Mouse (Mus musculus) stomach, postnatal 0 days (tissue): ENCODE measurements at regions not wholly inside any gene's neighbourhood (a gene's known extent, or its start where the extent isn't known, plus 50 kb on each side); places are given as distances from the start of the nearest gene placed in this dataset.

Source experiments
- ATAC-seq: fragments of 200-750 bp; cut with Nextera tagmentation; 2 replicates; pipeline ENCODE4 v1.8.0; 2017; ENCODE audit not compliant: low FRiP score, low TSS enrichment
- DNase-seq: peaks from one replicate; pipeline ENCODE4 v3.0.0-alpha.2; 2016; ENCODE audit warnings: low spot score
- H3K27ac ChIP-seq: fragments of 300-500 bp; sonication (generic); replicated peaks from 2 replicates; pipeline ENCODE4 v1.5.1; 2014; ENCODE audit warnings: mild to moderate bottlenecking, control low read depth
- H3K27me3 ChIP-seq: fragments of 300-500 bp; sonication (generic); 2 replicates; pipeline ENCODE4 v1.6.1; 2014; ENCODE audit warnings: low read length; ENCODE audit not compliant: control insufficient read depth, insufficient read depth
- H3K36me3 ChIP-seq: fragments of 300-500 bp; sonication (generic); 2 replicates; pipeline ENCODE4 v1.6.1; 2014; ENCODE audit warnings: low read length, mixed read lengths; ENCODE audit not compliant: control insufficient read depth, insufficient read depth
- H3K4me1 ChIP-seq: fragments of 300-500 bp; sonication (generic); replicated peaks from 2 replicates; pipeline ENCODE4 v1.6.1; 2014; ENCODE audit warnings: antibody characterized with exemption; ENCODE audit not compliant: control insufficient read depth, insufficient read depth
- H3K4me2 ChIP-seq: fragments of 300-500 bp; sonication (generic); replicated peaks from 2 replicates; pipeline ENCODE4 v1.6.1; 2014; ENCODE audit warnings: low read depth, mild to moderate bottlenecking, control low read depth, moderate library complexity
- H3K4me3 ChIP-seq: fragments of 300-500 bp; sonication (generic); 2 replicates; pipeline ENCODE4 v1.5.1; 2014; ENCODE audit warnings: low read depth, low read length, control low read depth
- H3K9ac ChIP-seq: fragments of 300-500 bp; sonication (generic); 2 replicates; pipeline ENCODE4 v1.6.1; 2014; ENCODE audit warnings: mild to moderate bottlenecking, low read length, control low read depth, mixed read lengths
- H3K9me3 ChIP-seq: fragments of 300-500 bp; sonication (generic); 2 replicates; pipeline ENCODE4 v1.6.1; 2016; ENCODE audit warnings: low read length; ENCODE audit not compliant: control insufficient read depth
- CTCF ChIP-seq: IDR thresholded peaks from 2 replicates; pipeline ENCODE4 v1.5.1; 2016; ENCODE audit warnings: antibody characterized with exemption, low read depth, mild to moderate bottlenecking, moderate library complexity
- EP300 ChIP-seq: optimal IDR thresholded peaks from 2 replicates; pipeline ENCODE3; 2016; ENCODE audit warnings: antibody characterized with exemption
- WGBS: fragments of 180-500 bp; shearing (Covaris S2); extraction: QIAGEN DNeasy Blood & Tissue Kit; methylation state at CpG from one replicate; pipeline ENCODE4 v1.1.7; 2014; 5-methylcytosine and 5-hydroxymethylcytosine counted together

DNA sequence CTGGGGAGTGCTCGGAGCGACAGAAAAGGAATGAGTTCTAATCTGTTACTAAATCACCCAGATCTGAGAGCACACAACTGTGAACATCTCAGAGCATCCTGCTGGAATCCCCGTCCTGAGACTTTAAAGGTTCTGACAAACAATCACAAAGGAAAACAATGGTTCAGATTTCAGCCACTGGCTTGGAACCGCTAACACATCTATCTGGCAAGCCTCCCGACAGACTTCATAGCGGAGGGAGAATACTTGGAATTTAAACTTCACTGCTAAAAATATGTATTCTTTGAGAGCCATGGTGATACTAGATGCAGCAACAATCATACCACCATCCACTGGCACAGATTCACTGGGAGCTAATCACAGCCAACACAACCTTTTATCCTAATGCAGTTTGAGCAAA is 615.2 kb downstream of the Insc start:
- DNase-seq = no peak

DNA sequence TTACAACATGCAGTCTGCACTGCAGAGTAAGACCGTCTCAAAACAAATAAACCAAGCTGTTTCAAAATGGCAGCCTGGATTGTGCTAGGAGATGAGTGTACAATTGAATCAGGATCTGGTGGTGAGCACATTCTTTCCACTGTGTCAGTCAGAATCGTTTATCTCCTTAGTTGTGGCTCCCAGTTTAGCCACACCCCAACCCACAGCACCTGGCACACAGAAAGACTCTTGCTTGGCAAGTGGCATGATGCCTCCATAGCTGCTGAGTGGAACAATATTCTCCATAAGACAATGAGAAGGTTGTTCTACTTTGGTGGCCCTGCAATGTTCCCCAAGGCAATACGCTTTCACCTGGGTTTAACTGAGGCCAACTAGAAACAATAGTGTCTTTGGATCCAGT is 616.6 kb downstream of the Insc start:
- DNase-seq (no peak), ATAC-seq (no peak)
- Histone ChIP-seq H3K9ac (no peak overlapping the region), H3K27ac (no peak overlapping the region), H3K9me3 (no peaks in the 10 kb centered on the region), H3K27me3 (no peaks in the 10 kb centered on the region), H3K4me2 (no peak overlapping the region), H3K4me3 (no peak overlapping the region), H3K36me3 (no peaks in the 10 kb centered on the region), H3K4me1 (no peaks in the 10 kb centered on the region)
- TF ChIP-seq CTCF (no peak), EP300 (no peak)
- WGBS = 79% methylated on average over 3 of the region's 3 CpGs

More for the DNA sequence above, 615.2 kb downstream of the Insc start:
- no peak overlapping the region for H3K4me3 ChIP-seq
- H3K36me3 ChIP-seq = no peaks in the 10 kb centered on the region
- no peak for ATAC-seq
- no peak overlapping the region for H3K4me2 ChIP-seq
- no peak overlapping the region for H3K9ac ChIP-seq
- no peaks in the 10 kb centered on the region for H3K9me3 ChIP-seq
- WGBS = 58% methylated on average over 6 of the region's 6 CpGs
- H3K27ac ChIP-seq = no peak overlapping the region
- H3K27me3 ChIP-seq = no peaks in the 10 kb centered on the region
- no peaks in the 10 kb centered on the region for H3K4me1 ChIP-seq
- no peak for TF ChIP-seq CTCF
- no peak for TF ChIP-seq EP300

DNA sequence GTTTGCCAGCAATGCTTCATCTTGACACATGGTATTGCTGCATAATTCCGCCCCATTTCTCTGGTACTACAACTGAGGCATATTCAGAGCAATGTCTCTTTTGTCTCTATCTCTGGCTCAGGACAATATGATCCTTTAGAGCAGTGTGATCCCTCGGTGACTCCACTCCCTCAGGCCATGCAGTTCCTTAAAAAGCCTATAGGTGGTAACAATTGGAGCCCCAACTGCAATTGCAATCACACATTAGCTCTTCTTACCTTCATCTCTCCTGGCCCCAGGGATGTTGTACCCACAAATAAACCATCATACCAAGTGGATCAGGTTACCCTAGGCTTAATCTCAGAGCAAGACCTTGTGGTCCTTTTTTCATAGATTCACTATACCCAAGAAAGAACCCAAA is 618.6 kb downstream of the Insc start:
- Histone ChIP-seq H3K27me3 (no peaks in the 10 kb centered on the region), H3K9me3 (no peaks in the 10 kb centered on the region), H3K9ac (no peak overlapping the region), H3K27ac (no peak overlapping the region), H3K4me2 (no peak overlapping the region), H3K4me3 (no peak overlapping the region), H3K4me1 (no peaks in the 10 kb centered on the region), H3K36me3 (no peaks in the 10 kb centered on the region)
- ATAC-seq (no peak), DNase-seq (no peak)
- TF ChIP-seq CTCF (peak; percentile 9; the same call in 1 of the 2 replicates), EP300 (no peak)
- 82% methylated on average over 2 of the region's 2 CpGs for WGBS

DNA sequence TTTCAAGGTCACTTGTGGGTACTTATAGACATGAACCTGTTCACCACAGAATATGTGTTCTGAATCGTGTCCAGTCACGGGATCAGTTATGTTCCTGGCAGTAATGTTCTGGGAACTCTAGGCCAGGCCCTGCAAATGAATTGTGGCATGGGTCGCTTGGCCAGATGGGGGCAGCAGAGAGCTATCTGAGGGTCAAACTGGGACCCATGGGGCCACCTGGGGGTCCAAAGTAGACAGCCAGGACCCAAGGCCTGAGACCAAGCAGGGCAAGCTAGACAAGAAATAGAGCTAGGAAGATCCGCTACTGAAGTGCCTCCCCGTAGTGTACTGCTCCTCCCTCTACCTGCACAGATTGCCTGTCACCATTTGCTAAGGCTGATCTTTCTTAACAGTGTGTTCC is 623.4 kb downstream of the Insc start:
- no peak overlapping the region for H3K4me2 ChIP-seq
- WGBS = 45% methylated on average over 5 of the region's 5 CpGs
- no peak overlapping the region for H3K27ac ChIP-seq
- no peaks in the 10 kb centered on the region for H3K36me3 ChIP-seq
- peak; percentile 67 for DNase-seq
- H3K27me3 ChIP-seq = no peaks in the 10 kb centered on the region
- no peak overlapping the region for H3K9ac ChIP-seq
- ATAC-seq = no peak
- TF ChIP-seq EP300 = no peak
- TF ChIP-seq CTCF = peak; percentile 86
- no peak overlapping the region for H3K4me3 ChIP-seq
- H3K9me3 ChIP-seq = no peaks in the 10 kb centered on the region
- no peaks in the 10 kb centered on the region for H3K4me1 ChIP-seq

DNA sequence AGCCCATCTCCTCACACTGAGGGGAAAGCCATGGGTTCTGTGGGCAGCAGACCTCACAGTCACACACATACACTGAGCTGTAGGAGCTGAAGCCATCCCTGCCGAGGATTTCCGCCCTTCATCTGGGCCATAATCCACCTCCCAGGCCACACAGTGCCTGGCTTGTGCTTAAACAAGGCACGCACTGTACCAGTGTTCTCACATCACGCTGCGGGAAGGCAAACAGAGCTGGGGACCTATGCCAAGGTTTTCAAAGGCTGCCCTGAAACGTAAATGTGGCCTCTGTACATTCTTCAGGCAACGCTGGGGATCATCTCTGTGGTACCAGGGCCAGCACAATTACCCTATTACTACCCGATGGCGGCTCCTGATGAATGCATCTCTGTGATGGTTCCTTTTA is 627.6 kb downstream of the Insc start:
- TF ChIP-seq EP300 (no peak), CTCF (no peak)
- peak; percentile 39 for DNase-seq
- Histone ChIP-seq H3K9me3 (no peaks in the 10 kb centered on the region), H3K4me3 (no peak overlapping the region), H3K9ac (no peak overlapping the region), H3K27ac (no peak overlapping the region), H3K36me3 (no peaks in the 10 kb centered on the region), H3K4me2 (no peak overlapping the region), H3K4me1 (no peaks in the 10 kb centered on the region), H3K27me3 (no peaks in the 10 kb centered on the region)
- 0 out of 2 replicates have a peak, but pooled peaks have one; percentile 32 for ATAC-seq
- WGBS = 40% methylated on average over 9 of the region's 9 CpGs

DNA sequence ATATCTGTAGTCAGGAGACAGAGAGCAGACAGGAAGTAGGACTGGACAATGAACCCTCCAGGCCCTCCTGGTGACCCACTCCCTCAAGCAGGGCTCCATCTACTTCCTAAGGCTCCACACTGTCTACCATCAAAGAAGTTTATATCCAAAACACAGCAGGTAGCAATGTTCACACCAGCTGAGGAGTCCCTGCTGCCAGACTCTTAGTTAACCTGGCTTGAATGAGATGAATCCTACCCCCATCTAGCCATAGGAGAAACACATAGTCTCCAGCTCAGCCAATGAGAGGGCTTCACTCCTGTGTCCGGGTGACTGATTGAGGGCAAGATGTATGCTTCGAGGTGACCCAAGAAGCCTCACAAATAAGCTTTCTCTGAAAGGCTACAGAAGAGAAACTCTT is 629.4 kb downstream of the Insc start:
- ATAC-seq (no peak), DNase-seq (no peak)
- Histone ChIP-seq H3K4me2 (no peak overlapping the region), H3K27me3 (no peaks in the 10 kb centered on the region), H3K9ac (no peak overlapping the region), H3K27ac (no peak overlapping the region), H3K9me3 (no peaks in the 10 kb centered on the region), H3K4me1 (no peaks in the 10 kb centered on the region), H3K36me3 (no peaks in the 10 kb centered on the region), H3K4me3 (no peak overlapping the region)
- 38% methylated on average over 2 of the region's 2 CpGs for WGBS
- TF ChIP-seq CTCF (no peak), EP300 (no peak)
